Mouse (Mus musculus): ENCODE measurements around the gene Tmem223. TPM values are rescaled to one million over a fixed set of nuclear protein-coding genes. Genes with fewer than 3 reads are reported as not detected.

Tmem223 gene
- polyA plus RNA-seq (2014; fragmentation: Illumina TruSeq; extraction: RNeasy Lipid Tissue Mini Kit (QIAGEN cat#74804); ENCODE audit: insufficient read depth, low read depth, low replicate concordance), result 124 TPM

GRCm38 (mm10) chr19:8770567-8771270 lies at the start of gene Tmem223:
Tmem223 (plus strand) TSS chr19:8770996.

DNA sequence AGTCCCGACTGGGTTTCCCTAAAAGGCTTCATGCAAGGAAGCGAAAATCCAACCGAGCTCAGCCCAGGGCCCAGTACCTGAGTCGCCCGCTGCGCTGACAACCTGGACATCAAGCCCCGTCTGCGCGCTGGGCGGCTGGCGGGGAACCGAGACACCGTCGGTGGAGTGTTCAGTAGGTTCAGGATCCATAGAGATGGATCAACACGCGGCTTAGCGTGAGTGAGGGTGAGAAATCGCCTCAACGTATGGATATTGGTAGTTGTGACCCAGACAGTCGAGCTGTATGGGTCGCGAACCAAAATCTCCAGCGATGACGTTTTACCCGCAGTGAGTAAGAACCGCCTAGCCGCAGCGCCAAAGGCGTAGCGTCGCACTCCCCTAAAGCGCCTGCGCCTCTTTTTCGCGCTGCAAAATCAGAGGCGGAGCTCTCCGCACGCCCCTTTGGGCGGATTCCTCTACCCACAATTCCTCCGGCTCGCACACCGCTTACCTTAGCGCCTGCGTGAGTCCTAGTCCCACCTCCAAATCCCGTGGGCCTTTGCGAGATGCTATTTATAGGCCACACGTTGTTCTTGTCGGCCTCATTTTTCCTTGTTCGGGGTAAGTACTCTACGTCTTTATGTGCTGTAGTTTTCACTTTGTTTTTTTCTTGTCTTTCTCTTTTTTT lies 47.8 kb upstream of the Tmem223 start, which contains the start of gene Slc3a2:
Gene Slc3a2 (minus strand): TSS at position 463 of the 667 bp plus-strand sequence.

DNA sequence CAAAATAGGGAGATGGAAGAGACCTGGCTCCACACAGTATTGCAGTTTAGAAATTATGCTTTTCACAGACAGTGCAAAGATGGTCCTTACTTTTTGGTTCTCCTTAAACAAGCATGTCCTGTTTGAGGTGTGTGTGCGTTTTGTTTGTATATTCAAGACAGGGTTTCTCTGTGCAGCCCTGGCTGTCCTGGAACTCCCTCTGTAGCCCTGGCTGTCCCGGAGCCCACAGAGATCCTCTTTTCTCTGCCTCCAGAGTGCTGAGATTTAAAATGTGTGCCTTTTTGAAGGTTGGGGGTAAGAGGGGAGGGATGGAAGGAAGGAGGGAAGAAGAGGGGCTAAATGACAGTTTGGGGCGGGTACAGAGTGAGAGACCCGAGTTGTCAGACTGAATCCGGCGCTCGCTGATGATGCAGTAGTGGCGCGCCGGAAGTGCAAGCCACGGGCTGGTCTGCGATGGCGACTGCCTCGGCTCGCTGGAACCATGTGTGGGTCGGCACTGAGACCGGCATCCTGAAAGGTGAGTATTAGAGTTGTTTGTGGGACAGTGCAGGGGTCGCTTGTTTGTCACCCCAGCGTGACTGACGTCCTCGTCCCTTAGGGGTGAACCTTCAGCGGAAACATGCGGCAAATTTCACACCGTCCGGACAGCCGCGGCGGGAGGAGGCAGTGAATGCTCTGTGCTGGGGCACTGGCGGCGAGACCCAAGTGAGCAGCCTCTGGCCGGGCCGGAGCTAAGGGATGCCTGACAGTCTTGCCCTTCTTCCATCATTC lies 35.2 kb upstream of the Tmem223 start, which contains the start of gene Wdr74:
Gene Wdr74 (plus strand): TSS at position 439 of the 771 bp plus-strand sequence.

GRCm38 (mm10) chr19:8740603-8741002 lies 30.2 kb upstream of the Tmem223 start, which contains the start of gene 1700092M07Rik:
1700092M07Rik (plus strand) TSS chr19:8740718.

GRCm38 (mm10) chr19:8741243-8741869 lies 29.4 kb upstream of the Tmem223 start, which contains the start of gene Stx5a:
Stx5a (plus strand) TSS chr19:8741413.

DNA sequence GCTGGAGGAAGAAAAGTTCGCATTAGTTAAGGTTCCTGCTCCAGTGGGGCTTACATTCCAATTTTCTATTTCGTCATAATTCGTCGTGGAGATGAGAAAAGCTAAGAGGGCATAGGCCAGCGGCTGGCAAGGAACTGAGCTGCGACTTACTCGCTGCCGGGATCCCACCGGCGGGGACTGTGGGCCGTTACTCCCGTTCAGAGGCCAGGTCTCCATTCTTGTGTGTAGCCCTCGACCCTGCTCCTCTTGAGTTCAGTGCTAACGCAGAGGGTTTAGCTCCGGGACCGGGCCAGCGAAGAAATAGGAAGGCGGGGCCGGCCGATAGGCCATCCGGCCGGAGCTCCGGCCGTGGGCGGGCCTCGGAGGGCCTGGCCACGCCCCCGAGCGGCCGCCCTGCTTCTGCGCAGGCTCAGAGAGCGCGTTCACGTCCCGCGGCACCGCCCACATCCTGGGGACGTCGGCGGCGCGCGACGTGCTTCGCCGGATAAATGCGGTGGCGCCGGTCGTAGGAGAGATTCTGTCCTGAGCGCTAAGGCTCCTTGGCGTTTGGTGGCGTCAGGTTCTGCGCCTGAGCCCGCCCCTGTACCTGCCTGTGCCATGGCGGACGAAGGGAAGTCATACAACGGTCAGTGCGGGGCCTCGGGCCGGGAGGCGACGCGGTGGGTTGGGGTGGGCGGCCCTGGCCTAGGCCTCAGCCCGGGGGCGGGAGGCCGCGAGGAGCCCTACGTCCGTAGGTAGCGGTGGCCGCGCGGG lies 14.0 kb upstream of the Tmem223 start, which contains the start of gene Nxf1:
Gene Nxf1 (plus strand): TSS at position 439 of the 753 bp plus-strand sequence.

GRCm38 (mm10) chr19:8774086-8774835 lies 3.5 kb downstream of the Tmem223 start, which contains the start of gene Tmem179b:
Tmem179b (minus strand) TSS chr19:8774467.

GRCm38 (mm10) chr19:8786008-8786781 lies 15.4 kb downstream of the Tmem223 start, which contains the start of gene Taf6l:
Taf6l (minus strand) TSS chr19:8786417.

GRCm38 (mm10) chr19:8798264-8798946 lies 27.6 kb downstream of the Tmem223 start, which contains the start of gene Polr2g:
Polr2g (minus strand) TSS chr19:8798577.

GRCm38 (mm10) chr19:8802130-8802821 lies 31.5 kb downstream of the Tmem223 start, which contains the start of gene Zbtb3:
Zbtb3 (plus strand) TSS chr19:8802555.

GRCm38 (mm10) chr19:8818801-8819595 lies 48.2 kb downstream of the Tmem223 start, which contains the start of gene Ttc9c:
Ttc9c (minus strand) TSS chr19:8819333.

DNA sequence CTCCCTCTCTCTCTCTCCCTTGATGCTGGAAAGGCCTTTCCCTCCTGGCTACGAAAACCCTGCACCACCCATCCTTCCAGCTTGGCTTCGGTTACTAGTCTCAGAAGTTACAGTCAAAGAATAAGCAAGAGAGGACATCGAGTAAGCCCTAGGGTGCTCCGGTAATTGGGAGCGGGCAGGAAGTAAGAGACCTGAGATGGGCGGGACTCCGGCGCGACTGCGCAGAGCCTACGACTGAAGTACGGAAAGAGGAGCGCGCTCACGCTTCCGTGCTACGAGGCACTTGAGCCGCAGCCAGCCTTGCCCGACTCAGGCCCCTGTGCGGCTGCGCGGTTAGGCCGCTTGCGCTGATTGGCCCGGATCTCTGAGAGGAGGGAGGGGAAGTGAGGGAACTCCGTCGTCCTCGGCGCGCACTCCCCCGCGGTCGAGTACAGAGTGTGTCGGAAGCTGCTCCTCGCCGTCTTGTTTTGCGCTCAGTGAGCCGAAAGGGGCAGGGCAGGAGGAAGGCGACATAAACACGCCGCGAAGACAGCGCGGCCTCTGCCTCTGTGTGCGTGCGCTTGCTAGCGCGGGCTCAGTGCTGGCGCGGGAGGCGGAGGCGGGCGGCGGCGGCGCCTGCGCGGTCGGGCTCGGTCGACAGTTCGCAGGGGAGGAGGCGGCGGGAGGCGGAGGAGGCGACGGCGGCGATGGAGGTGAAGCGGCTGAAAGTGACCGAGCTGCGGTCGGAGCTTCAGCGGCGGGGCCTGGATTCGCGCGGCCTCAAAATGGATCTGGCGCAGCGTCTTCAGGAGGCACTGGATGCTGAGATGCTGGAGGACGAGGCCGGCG lies 49.0 kb downstream of the Tmem223 start, which contains the start of gene Hnrnpul2:
Gene Hnrnpul2 (plus strand): TSS at position 415 of the 828 bp plus-strand sequence.

